Mouse (Mus musculus) left cerebral cortex, postnatal 4 days (tissue): Measurements from ENCODE around the gene Slc4a5. TPM values are rescaled to one million over a fixed set of nuclear protein-coding genes. Genes with fewer than 3 reads are reported as not detected.

ENCODE experiments used
- DNase-seq: peaks from one replicate; pipeline ENCODE4 v3.0.0-alpha.2; 2022
- intact Hi-C: fragments of 180-260 bp; cut with DNase I; formaldehyde crosslinking; loops from one replicate; pipeline ENCODE4 v1.15.1; 2025
- total RNA-seq, 2 experiments: library from RNA; stranded (reverse); gene quantifications; 2 replicates each; pipeline ENCODE4 v1.2.3; 2021

Slc4a5 gene
- total RNA-seq, 2 experiments from 2014 or later = 0.46 to 0.52 TPM

DNA sequence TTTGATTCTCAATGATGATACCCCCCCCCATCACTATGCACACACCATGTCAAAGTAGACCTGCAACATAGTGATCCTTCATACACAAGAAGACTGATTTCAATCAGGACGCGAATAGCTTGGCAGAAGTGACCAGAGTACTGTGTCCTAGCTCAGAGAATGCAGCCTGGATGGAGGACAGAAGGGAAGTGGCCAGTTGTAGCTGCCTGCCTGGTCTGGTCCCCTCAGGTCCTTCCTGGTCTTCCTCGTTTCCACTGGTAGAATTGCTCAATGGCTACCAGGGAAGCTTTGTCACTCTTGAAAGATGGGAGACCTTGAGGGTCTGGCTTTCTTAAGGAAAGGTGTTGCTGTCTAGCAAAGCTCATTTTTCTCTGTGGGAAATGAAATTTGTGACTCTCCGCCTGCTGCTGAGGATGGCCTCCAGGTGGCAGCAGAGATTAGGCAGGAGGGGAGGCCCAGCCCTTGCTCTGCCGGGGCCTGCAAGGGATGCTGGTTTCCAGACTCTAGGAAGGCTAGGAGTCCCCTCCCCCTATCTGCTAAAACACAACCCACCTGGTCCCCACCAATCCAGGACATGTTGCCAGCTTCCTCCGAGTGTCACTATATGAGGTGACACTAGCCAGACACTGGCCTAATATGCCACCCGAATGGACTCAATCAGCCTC is 4.5 kb upstream of the Slc4a5 start:
- peak; percentile 84 for DNase-seq
- intact Hi-C loops = no loop called here

DNA sequence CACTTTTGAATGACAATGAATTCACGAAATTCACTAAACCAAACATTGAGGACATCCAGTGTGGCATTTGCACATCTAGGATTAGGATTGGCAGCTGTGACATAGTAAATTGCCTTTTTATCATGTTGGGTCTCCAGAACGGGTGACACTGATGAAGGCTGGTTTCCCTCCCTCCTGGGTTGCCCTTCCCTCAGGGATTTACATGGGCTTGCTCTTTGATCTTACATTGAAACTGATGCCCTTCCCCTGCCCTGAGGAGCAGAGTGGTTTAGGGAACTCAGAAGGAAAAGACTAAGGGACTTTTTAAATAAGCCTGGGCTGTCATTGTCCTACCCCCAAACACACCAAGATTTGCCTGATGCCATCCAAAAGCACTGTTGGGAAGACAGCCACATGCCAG is 11.9 kb downstream of the Slc4a5 start:
- DNase-seq = no peak
- intact Hi-C loops = no loop called here

- intact Hi-C loops = no loop called here
- DNase-seq = no peak
Measured at GRCm38 (mm10) chr6:83233306-83233705, 13.7 kb downstream of the Slc4a5 start.

- DNase-seq = no peak
- intact Hi-C loops = no loop called here
Measured at GRCm38 (mm10) chr6:83234280-83234741, 14.7 kb downstream of the Slc4a5 start.

DNA sequence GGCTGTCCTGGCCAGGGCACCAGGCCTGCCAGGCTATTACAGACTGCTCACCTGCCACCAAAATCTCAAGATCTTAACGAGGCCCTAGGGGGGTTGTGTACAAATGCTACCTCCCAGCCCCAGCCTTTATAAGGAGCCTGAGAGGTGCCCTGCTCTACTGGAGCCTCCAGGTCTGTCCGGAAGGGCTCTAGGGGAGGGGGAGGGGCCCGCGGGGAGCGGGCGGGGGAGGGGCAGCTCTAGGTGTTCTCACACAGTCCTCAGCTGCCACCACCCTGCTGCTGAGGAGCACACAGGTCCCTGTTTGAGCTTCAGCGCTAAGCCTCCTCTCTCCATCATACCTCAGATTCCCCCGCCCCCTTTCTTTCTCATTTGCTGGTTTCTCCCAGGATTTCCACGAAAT is 17.5 kb downstream of the Slc4a5 start:
- DNase-seq = no peak
- intact Hi-C loops = no loop called here

- intact Hi-C loops = no loop called here
Measured at GRCm38 (mm10) chr6:83244422-83245061, 24.9 kb downstream of the Slc4a5 start.

DNA sequence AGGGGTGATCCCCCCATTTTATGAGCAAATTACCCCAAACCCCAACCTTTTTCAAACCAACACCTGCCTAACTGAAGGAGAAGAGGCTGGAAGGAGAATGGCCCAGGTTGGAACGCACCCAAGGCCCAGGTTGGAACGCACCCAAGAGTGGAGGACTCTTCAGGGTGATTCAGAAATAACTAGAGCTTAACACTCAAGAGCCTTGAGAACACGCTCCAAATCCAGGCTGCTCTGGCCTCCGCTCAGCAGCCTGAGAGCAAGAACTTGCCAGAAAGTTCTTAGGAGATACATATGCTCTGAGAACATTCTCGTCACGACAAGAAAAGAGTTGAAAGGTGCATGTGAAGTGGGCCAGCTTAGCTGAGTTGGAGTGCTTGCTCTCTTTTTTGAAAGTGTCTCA is 25.5 kb downstream of the Slc4a5 start:
- intact Hi-C loops = no loop called here
- peak; percentile 37 for DNase-seq

More at GRCm38 (mm10) chr6:83244422-83245061, 24.9 kb downstream of the Slc4a5 start:
- DNase-seq = no peak

- no peak for DNase-seq
- intact Hi-C loops = no loop called here
Measured at GRCm38 (mm10) chr6:83245997-83246396, 26.4 kb downstream of the Slc4a5 start.

- no peak for DNase-seq
- intact Hi-C loops = no loop called here
Measured at GRCm38 (mm10) chr6:83246750-83247149, 27.1 kb downstream of the Slc4a5 start.

DNA sequence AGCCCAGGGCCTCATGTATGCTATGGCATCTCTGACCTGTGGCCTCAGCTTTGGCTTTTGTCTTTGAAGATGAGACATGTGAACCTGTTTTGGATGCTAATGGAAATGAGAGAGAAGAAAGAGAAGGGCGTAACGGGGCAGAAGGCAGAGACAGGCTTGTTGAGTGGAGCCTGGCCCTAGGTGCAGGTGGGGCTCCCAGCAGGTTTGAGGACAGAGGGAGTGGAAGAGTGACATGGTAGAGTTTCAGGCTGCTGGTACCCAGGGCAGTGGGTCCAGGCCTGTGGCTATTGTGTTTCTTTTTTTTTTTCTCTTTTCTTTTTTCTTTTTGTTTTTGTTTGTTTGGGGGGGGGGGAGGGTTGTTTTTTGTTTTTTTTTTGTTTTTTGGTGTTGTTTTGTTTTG is 27.5 kb downstream of the Slc4a5 start:
- intact Hi-C loops = no loop called here
- no peak for DNase-seq

GRCm38 (mm10) chr6:83254242-83254641 is 34.6 kb downstream of the Slc4a5 start:
- no peak for DNase-seq
- intact Hi-C loops = no loop called here

DNA sequence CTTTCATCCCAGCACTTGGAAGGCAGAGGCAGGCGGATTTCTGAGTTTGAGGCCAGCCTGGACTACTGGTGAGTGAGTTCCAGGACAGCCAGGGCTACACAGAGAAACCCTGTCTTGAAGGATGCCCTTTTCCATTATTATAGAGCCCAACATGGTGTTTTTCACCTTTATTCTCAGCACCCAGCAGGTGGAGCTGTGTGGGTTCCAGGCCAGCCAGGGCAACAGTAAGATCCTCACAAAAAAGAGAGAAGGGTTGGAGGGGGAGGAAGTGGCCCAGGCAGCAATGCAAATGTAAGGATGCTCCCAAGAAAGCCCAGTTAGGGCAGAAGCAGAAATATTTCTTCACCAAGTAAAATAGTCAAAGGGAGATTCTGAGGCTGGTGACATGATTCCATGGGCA is 44.9 kb downstream of the Slc4a5 start:
- DNase-seq = no peak
- intact Hi-C loops = no loop called here

DNA sequence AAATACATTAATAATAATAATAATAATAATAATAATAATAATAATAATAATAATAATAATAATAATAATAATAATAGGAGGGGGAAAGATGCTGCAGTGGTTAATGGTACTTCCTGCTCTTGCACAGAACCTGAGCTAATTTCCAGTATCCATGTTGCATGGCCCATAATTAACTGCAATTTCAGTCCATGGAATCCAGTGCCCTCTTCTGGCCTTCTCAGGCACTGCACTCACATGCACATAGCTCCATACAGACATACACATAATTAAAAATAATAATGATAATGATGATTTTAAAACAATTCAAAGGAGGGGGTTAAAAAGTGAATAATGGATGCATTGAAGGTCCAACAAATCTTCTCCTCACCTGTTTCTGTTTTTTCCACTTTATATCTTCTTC is 45.6 kb downstream of the Slc4a5 start:
- intact Hi-C loops = loop anchor here (5.0 kb wide), 1 partner anchor 53 kb away; no protein-coding TSS in a partner anchor
- peak; percentile 22 for DNase-seq

- no peak for DNase-seq
- intact Hi-C loops = loop anchor here (5.0 kb wide), 1 partner anchor 53 kb away; no protein-coding TSS in a partner anchor
Measured at GRCm38 (mm10) chr6:83265653-83266052, 46.0 kb downstream of the Slc4a5 start.

GRCm38 (mm10) chr6:83267616-83268015 is 48.0 kb downstream of the Slc4a5 start:
- intact Hi-C loops = loop anchor here (5.0 kb wide), 1 partner anchor 55 kb away; no protein-coding TSS in a partner anchor
- DNase-seq = no peak

DNA sequence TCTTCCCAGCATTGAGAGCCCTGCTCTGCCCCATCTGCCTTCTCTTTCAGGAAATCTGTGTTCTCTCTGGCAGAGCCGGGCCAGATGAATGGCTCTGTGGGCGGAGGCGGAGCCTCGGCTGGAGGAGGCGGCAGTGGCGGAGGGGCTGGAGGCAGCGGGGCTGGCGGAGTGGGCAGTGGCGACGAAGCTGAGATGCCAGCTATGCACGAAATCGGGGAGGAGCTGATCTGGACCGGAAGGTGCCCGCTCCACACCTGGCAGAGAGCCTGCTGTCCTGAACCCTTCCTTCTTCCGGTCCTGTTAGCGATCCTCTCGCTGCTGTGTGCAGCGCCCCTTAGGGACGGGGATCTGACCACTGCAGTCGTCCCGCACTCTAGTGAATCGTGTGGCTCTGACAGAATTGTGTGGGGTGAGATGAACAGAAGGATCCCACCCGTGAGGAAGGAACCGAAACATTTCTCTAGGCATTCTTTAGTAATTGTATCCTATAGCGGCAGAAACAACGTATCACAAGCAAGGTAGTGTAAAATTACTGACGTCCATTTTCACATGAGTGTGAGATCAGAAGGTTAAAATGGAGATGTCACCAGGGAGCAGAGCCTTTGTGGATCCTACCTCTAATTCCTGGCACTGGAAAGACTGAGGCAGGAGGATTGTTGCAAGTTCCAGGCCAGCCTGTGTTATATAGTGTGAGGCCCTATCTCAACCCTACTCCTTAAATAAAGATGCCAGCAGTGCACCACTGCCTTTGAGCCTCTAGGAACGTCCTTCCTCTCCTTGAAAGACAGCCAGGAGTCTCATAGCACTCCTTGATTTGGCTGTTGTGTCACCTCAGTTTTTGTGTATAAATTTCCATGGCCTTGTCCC is 48.7 kb downstream of the Slc4a5 start:
- intact Hi-C loops = loop anchor here (5.0 kb wide), 1 partner anchor 56 kb away; no protein-coding TSS in a partner anchor
- peak; percentile 97 for DNase-seq

- intact Hi-C loops = no loop called here
Measured at GRCm38 (mm10) chr6:83273733-83274132, 54.1 kb downstream of the Slc4a5 start.

GRCm38 (mm10) chr6:83277151-83277550 is 57.5 kb downstream of the Slc4a5 start:
- intact Hi-C loops = no loop called here
- no peak for DNase-seq

More at GRCm38 (mm10) chr6:83273733-83274132, 54.1 kb downstream of the Slc4a5 start:
- DNase-seq = no peak

DNA sequence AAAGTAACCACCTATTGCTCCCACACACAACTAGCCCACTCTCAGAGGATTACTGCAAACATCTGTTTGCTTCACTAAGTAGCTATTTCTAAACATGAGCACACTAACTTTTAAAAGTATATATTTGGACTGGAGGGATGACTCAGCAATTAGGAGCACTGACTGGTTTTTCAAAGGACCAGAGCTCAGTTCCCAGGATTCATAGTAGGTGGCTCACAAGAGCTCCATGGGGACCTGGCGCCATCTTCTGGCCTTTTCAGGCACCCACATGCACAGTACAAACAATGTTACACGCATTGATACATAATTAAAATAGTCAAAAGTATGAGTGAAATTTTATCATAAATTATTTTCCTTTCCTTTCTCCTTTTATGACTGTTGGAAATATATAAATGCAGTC is 59.3 kb downstream of the Slc4a5 start:
- intact Hi-C loops = no loop called here
- DNase-seq = peak; percentile 25

GRCm38 (mm10) chr6:83280256-83280955 is 60.8 kb downstream of the Slc4a5 start:
- no peak for DNase-seq
- intact Hi-C loops = no loop called here
